Mouse (Mus musculus) heart, embryonic 12.5 days (tissue): ENCODE results near the gene 4930469K13Rik. TPM values are rescaled to one million over a fixed set of nuclear protein-coding genes. Genes with fewer than 3 reads are reported as not detected.

Experiments
- ATAC-seq: fragments of 200-750 bp; cut with Nextera tagmentation; 2 replicates; pipeline ENCODE4 v1.8.0; 2017; ENCODE audit warnings: moderate TSS enrichment, moderate library complexity; ENCODE audit not compliant: insufficient number of reproducible peaks, low FRiP score
- H3K27ac ChIP-seq: fragments of 300-500 bp; sonication (generic); 2 replicates; pipeline ENCODE4 v1.5.1; 2016; ENCODE audit warnings: mild to moderate bottlenecking, moderate library complexity; ENCODE audit not compliant: poor library complexity, severe bottlenecking
- H3K27me3 ChIP-seq: fragments of 300-500 bp; sonication (generic); replicated peaks from 2 replicates; pipeline ENCODE4 v1.6.1; 2016; ENCODE audit warnings: mild to moderate bottlenecking, moderate library complexity
- H3K36me3 ChIP-seq: fragments of 300-500 bp; sonication (generic); 2 replicates; pipeline ENCODE4 v1.6.1; 2016; ENCODE audit warnings: mild to moderate bottlenecking, moderate library complexity
- H3K4me1 ChIP-seq: fragments of 300-500 bp; sonication (generic); replicated peaks from 2 replicates; pipeline ENCODE4 v1.6.1; 2016; ENCODE audit warnings: mild to moderate bottlenecking
- H3K4me2 ChIP-seq: fragments of 300-500 bp; sonication (generic); 2 replicates; pipeline ENCODE4 v1.6.1; 2016; ENCODE audit warnings: mild to moderate bottlenecking, moderate library complexity
- H3K4me3 ChIP-seq: fragments of 300-500 bp; sonication (generic); 2 replicates; pipeline ENCODE4 v1.5.1; 2016; ENCODE audit warnings: mild to moderate bottlenecking
- H3K9ac ChIP-seq: fragments of 300-500 bp; sonication (generic); 2 replicates; pipeline ENCODE4 v1.6.1; 2016; ENCODE audit warnings: mild to moderate bottlenecking, moderate library complexity
- H3K9me3 ChIP-seq: fragments of 300-500 bp; sonication (generic); replicated peaks from 2 replicates; pipeline ENCODE4 v1.6.1; 2016; ENCODE audit warnings: mild to moderate bottlenecking, moderate library complexity
- WGBS: fragments of 180-500 bp; shearing (Covaris S2); methylation state at CpG from one replicate; pipeline ENCODE4 v1.1.7; 2016; 5-methylcytosine and 5-hydroxymethylcytosine counted together
- polyA plus RNA-seq: library from polyadenylated mRNA; unstranded; fragments of >200 nt; fragmentation: Nextera tagmentation; extraction: Ambion mirVana; gene quantifications from 2 replicates; pipeline ENCODE4 v1.2.1, GENCODE M21; 2016

Gene 4930469K13Rik
- polyA plus RNA-seq, 1 experiment from 2014 or later: not detected

GRCm38 (mm10) chr11:33986525-33986924 lies 111.8 kb downstream of the 4930469K13Rik start:
- H3K9ac ChIP-seq: no peak overlapping the region
- no peak overlapping the region for H3K4me3 ChIP-seq
- WGBS: 74% methylated on average over 2 of the region's 2 CpGs
- H3K4me1 ChIP-seq: peaks cover 8% of the 10 kb centered on the region; the same call in 1 of the 2 replicates
- 0 out of 2 replicates have a peak, but pooled peaks cover 5% of the 10 kb centered on the region for H3K27me3 ChIP-seq
- H3K9me3 ChIP-seq: no peaks in the 10 kb centered on the region
- no peak for ATAC-seq
- H3K36me3 ChIP-seq: no peaks in the 10 kb centered on the region
- H3K4me2 ChIP-seq: no peak overlapping the region
- H3K27ac ChIP-seq: no peak overlapping the region

- Histone ChIP-seq H3K36me3 (no peaks in the 10 kb centered on the region), H3K4me2 (no peak overlapping the region), H3K9ac (no peak overlapping the region), H3K4me1 (peaks cover 9% of the 10 kb centered on the region; the same call in 1 of the 2 replicates), H3K9me3 (no peaks in the 10 kb centered on the region), H3K27me3 (no peaks in the 10 kb centered on the region), H3K27ac (no peak overlapping the region), H3K4me3 (no peak overlapping the region)
- no peak for ATAC-seq
- 72% methylated on average over 4 of the region's 4 CpGs for WGBS
Observed at GRCm38 (mm10) chr11:33980146-33980545, 118.2 kb downstream of the 4930469K13Rik start.

GRCm38 (mm10) chr11:33975121-33975520 lies 123.2 kb downstream of the 4930469K13Rik start:
- no peaks in the 10 kb centered on the region for H3K36me3 ChIP-seq
- no peaks in the 10 kb centered on the region for H3K27me3 ChIP-seq
- no peak overlapping the region for H3K27ac ChIP-seq
- WGBS: 80% methylated on average over 2 of the region's 2 CpGs
- no peaks in the 10 kb centered on the region for H3K9me3 ChIP-seq
- H3K4me2 ChIP-seq: no peak overlapping the region
- ATAC-seq: no peak
- no peaks in the 10 kb centered on the region for H3K4me1 ChIP-seq
- no peak overlapping the region for H3K4me3 ChIP-seq
- no peak overlapping the region for H3K9ac ChIP-seq

GRCm38 (mm10) chr11:33974341-33975040 lies 123.9 kb downstream of the 4930469K13Rik start:
- no peaks in the 10 kb centered on the region for H3K9me3 ChIP-seq

GRCm38 (mm10) chr11:33972114-33972513 lies 126.2 kb downstream of the 4930469K13Rik start:
- no peak for ATAC-seq
- no peaks in the 10 kb centered on the region for H3K9me3 ChIP-seq
- H3K36me3 ChIP-seq: no peaks in the 10 kb centered on the region
- no peak overlapping the region for H3K9ac ChIP-seq
- H3K27ac ChIP-seq: no peak overlapping the region
- no peaks in the 10 kb centered on the region for H3K27me3 ChIP-seq
- H3K4me3 ChIP-seq: no peak overlapping the region
- WGBS: 72% methylated on average over 7 of the region's 7 CpGs
- no peak overlapping the region for H3K4me2 ChIP-seq
- no peaks in the 10 kb centered on the region for H3K4me1 ChIP-seq

More at GRCm38 (mm10) chr11:33974341-33975040, 123.9 kb downstream of the 4930469K13Rik start:
- Histone ChIP-seq H3K4me2 (no peak overlapping the region), H3K4me3 (no peak overlapping the region), H3K27ac (no peak overlapping the region), H3K27me3 (no peaks in the 10 kb centered on the region), H3K9ac (no peak overlapping the region), H3K36me3 (no peaks in the 10 kb centered on the region), H3K4me1 (no peaks in the 10 kb centered on the region)
- ATAC-seq: no peak
- 65% methylated on average over 14 of the region's 14 CpGs for WGBS

- H3K4me2 ChIP-seq: no peak overlapping the region
Observed at GRCm38 (mm10) chr11:33969199-33969598, 129.2 kb downstream of the 4930469K13Rik start.

GRCm38 (mm10) chr11:33967708-33968107 lies 130.6 kb downstream of the 4930469K13Rik start:
- ATAC-seq: no peak
- no peak overlapping the region for H3K27ac ChIP-seq
- WGBS: 75% methylated on average over 4 of the region's 4 CpGs

More at GRCm38 (mm10) chr11:33969199-33969598, 129.2 kb downstream of the 4930469K13Rik start:
- 0 out of 2 replicates have a peak, but pooled peaks cover under 1% of the 10 kb centered on the region for H3K4me1 ChIP-seq
- ATAC-seq: no peak
- no peak overlapping the region for H3K4me3 ChIP-seq
- H3K36me3 ChIP-seq: no peaks in the 10 kb centered on the region
- H3K27me3 ChIP-seq: no peaks in the 10 kb centered on the region
- H3K9me3 ChIP-seq: no peaks in the 10 kb centered on the region
- no peak overlapping the region for H3K27ac ChIP-seq
- H3K9ac ChIP-seq: no peak overlapping the region
- WGBS: 71% methylated on average over 3 of the region's 3 CpGs

GRCm38 (mm10) chr11:33965380-33965779 lies 133.0 kb downstream of the 4930469K13Rik start:
- H3K9ac ChIP-seq: no peak overlapping the region
- no peak overlapping the region for H3K27ac ChIP-seq
- H3K4me2 ChIP-seq: no peak overlapping the region
- H3K4me1 ChIP-seq: peaks cover 23% of the 10 kb centered on the region
- no peaks in the 10 kb centered on the region for H3K36me3 ChIP-seq
- no peak overlapping the region for H3K4me3 ChIP-seq
- H3K27me3 ChIP-seq: no peaks in the 10 kb centered on the region
- no peak for ATAC-seq
- no peaks in the 10 kb centered on the region for H3K9me3 ChIP-seq
- 70% methylated on average over 2 of the region's 2 CpGs for WGBS

More at GRCm38 (mm10) chr11:33967708-33968107, 130.6 kb downstream of the 4930469K13Rik start:
- Histone ChIP-seq H3K36me3 (no peaks in the 10 kb centered on the region), H3K4me3 (no peak overlapping the region), H3K9ac (no peak overlapping the region), H3K4me2 (no peak overlapping the region), H3K9me3 (no peaks in the 10 kb centered on the region), H3K27me3 (no peaks in the 10 kb centered on the region), H3K4me1 (peaks cover 15% of the 10 kb centered on the region)

- peak within 1 kb of the TSS; percentile 43 for H3K4me2 ChIP-seq
- H3K27ac ChIP-seq: 0 out of 2 replicates have a peak within 1 kb of the TSS, but pooled peaks have one; percentile 19
- H3K36me3 ChIP-seq: no peaks in the 10 kb centered on the region
- H3K4me1 ChIP-seq: peaks cover 23% of the 10 kb centered on the region
- H3K4me3 ChIP-seq: peak within 1 kb of the TSS; percentile 4; the same call in 1 of the 2 replicates
- H3K9ac ChIP-seq: no peak within 1 kb of the TSS
- no peaks in the 10 kb centered on the region for H3K9me3 ChIP-seq
- no peaks in the 10 kb centered on the region for H3K27me3 ChIP-seq
- WGBS: 11% methylated on average over 6 of the region's 6 CpGs
- ATAC-seq: peak; percentile 71; the same call in 1 of the 2 replicates
Observed at GRCm38 (mm10) chr11:33962688-33963407, 135.5 kb downstream of the 4930469K13Rik start, which contains the start of gene Kcnmb1. Gene Kcnmb1 (plus strand): TSS chr11:33963013.

GRCm38 (mm10) chr11:33962178-33962577 lies 136.2 kb downstream of the 4930469K13Rik start:
- no peak overlapping the region for H3K9ac ChIP-seq
- H3K4me2 ChIP-seq: no peak overlapping the region
- peaks cover 23% of the 10 kb centered on the region for H3K4me1 ChIP-seq
- no peaks in the 10 kb centered on the region for H3K27me3 ChIP-seq
- WGBS: 38% methylated on average over 7 of the region's 7 CpGs
- ATAC-seq: no peak
- H3K4me3 ChIP-seq: no peak overlapping the region
- no peaks in the 10 kb centered on the region for H3K9me3 ChIP-seq
- 0 out of 2 replicates have a peak overlapping the region, but pooled peaks have one; percentile 19 for H3K27ac ChIP-seq
- no peaks in the 10 kb centered on the region for H3K36me3 ChIP-seq

- ATAC-seq: no peak
- Histone ChIP-seq H3K9me3 (no peaks in the 10 kb centered on the region), H3K4me2 (no peak overlapping the region)
Observed at GRCm38 (mm10) chr11:33958713-33959112, 139.6 kb downstream of the 4930469K13Rik start.

More at GRCm38 (mm10) chr11:33958713-33959112, 139.6 kb downstream of the 4930469K13Rik start:
- H3K36me3 ChIP-seq: no peaks in the 10 kb centered on the region
- no peak overlapping the region for H3K27ac ChIP-seq
- 0 out of 2 replicates have a peak, but pooled peaks cover 8% of the 10 kb centered on the region for H3K27me3 ChIP-seq
- H3K4me1 ChIP-seq: peaks cover 18% of the 10 kb centered on the region
- H3K4me3 ChIP-seq: no peak overlapping the region
- no peak overlapping the region for H3K9ac ChIP-seq
- WGBS: 71% methylated on average over 8 of the region's 8 CpGs
